Mouse (Mus musculus): ENCODE results near the gene Gm49380.

DNA sequence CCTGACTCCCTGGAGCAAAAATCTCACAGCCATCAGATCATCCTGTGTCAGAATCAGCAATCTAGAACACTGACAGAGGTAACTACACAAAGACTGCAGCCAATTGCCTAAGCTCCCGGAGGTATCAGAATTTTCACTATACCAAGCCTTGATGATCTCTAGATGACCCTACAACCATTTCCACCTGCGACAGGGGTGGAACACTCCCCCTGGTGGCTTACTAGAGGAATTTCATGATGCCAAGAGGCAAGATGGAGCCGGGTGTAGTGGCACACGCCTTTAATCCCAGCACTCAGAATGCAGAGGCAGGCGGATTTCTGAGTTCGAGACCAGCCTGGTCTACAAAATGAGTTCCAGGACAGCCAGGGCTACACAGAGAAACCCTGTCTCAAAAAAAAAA, 11.0 kb upstream of the Gm49380 start:
- peak; percentile 47; the same call in 1 of the 2 replicates for TF ChIP-seq CTCF (IDR thresholded peaks at IDR 0.05; ENCODE audit: extremely low read depth, insufficient read length, insufficient replicate concordance, low read depth, low read length)
- TF ChIP-seq POLR2A (IDR thresholded peaks at IDR 0.05; ENCODE audit: low read depth, low read length) = no peak

Measured in small intestine, adult 2 months (tissue).